Mouse (Mus musculus): ENCODE data around the gene Olfr611. TPM values are rescaled to one million over a fixed set of nuclear protein-coding genes. Genes with fewer than 3 reads are reported as not detected.

The Olfr611 gene
- polyA plus RNA-seq, 1 experiment from 2014 or later = not detected

DNA sequence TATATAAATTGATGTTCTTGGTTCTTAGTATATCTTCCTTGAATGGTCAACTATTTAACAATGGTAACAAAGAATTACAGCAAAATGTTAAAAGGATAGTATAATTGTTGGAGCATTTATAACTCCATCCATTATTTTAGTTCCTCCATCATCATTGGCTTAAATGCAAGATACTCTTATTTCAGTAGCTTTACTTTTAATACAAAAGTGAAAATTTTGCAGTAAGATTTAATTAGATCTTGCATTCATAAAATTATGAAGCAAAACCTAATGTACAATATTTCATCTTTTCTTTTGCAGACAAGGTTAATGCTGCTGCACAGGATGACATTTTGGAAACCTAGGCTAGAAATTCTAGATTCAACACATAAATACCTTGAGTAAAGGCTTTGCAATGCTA, 51.1 kb downstream of the Olfr611 start, which contains the start of gene Olfr608:
Gene Olfr608, plus strand, starts transcription at position 301 of the 400 bp plus-strand sequence.
- no peak for TF ChIP-seq CTCF (IDR thresholded peaks at IDR 0.05; ENCODE audit: low read depth)
- no peak within 1 kb of the TSS for H3K27ac ChIP-seq (ENCODE audit: low read depth, low read length)

More for the DNA sequence above, 51.1 kb downstream of the Olfr611 start, which contains the start of gene Olfr608:
- no peak within 1 kb of the TSS for H3K4me2 ChIP-seq (replicated peaks; ENCODE audit: low read depth)
- no peak within 1 kb of the TSS for H3K4me3 ChIP-seq (ENCODE audit: low read depth, low read length)
- ATAC-seq = no peak
- H3K4me1 ChIP-seq (replicated peaks; ENCODE audit: control insufficient read depth, insufficient read depth, low read length) = no peaks in the 10 kb centered on the region
- no peak within 1 kb of the TSS for H3K9ac ChIP-seq (ENCODE audit: low read depth, low read length)
- H3K9me3 ChIP-seq (ENCODE audit: control insufficient read depth) = no peaks in the 10 kb centered on the region
- no peaks in the 10 kb centered on the region for H3K27me3 ChIP-seq (replicated peaks; ENCODE audit: control insufficient read depth, insufficient read depth, low read length)
- no peaks in the 10 kb centered on the region for H3K36me3 ChIP-seq (ENCODE audit: control insufficient read depth, insufficient read depth)

Other genes starting within 250 kb of the Olfr611 start
- gene Olfr596, start 215.2 kb downstream of the Olfr611 start, polyA plus RNA-seq (2015; fragmentation: Nextera tagmentation; extraction: Ambion mirVana) = not detected in 2 replicates
- gene Olfr597, start 204.5 kb downstream of the Olfr611 start, polyA plus RNA-seq (2015; fragmentation: Nextera tagmentation; extraction: Ambion mirVana) = not detected in 2 replicates
- not detected in 2 replicates for gene Olfr598, start 197.3 kb downstream of the Olfr611 start, polyA plus RNA-seq (2015; fragmentation: Nextera tagmentation; extraction: Ambion mirVana)
- gene Olfr599, start 184.9 kb downstream of the Olfr611 start, polyA plus RNA-seq (2015; fragmentation: Nextera tagmentation; extraction: Ambion mirVana) = not detected in 2 replicates
- not detected in 2 replicates for gene Olfr600, start 171.2 kb downstream of the Olfr611 start, polyA plus RNA-seq (2015; fragmentation: Nextera tagmentation; extraction: Ambion mirVana)
- gene Olfr601, start 158.2 kb downstream of the Olfr611 start, polyA plus RNA-seq (2015; fragmentation: Nextera tagmentation; extraction: Ambion mirVana) = not detected in 2 replicates
- not detected in 2 replicates for gene Olfr603, start 134.7 kb downstream of the Olfr611 start, polyA plus RNA-seq (2015; fragmentation: Nextera tagmentation; extraction: Ambion mirVana)
- gene Usp17lc, start 105.8 kb downstream of the Olfr611 start, polyA plus RNA-seq (2015; fragmentation: Nextera tagmentation; extraction: Ambion mirVana) = not detected in 2 replicates
- gene Olfr605, start 75.4 kb downstream of the Olfr611 start, polyA plus RNA-seq (2015; fragmentation: Nextera tagmentation; extraction: Ambion mirVana) = not detected in 2 replicates
- not detected in 2 replicates for gene Olfr606, start 71.8 kb downstream of the Olfr611 start, polyA plus RNA-seq (2015; fragmentation: Nextera tagmentation; extraction: Ambion mirVana)
- gene Olfr607, start 56.7 kb downstream of the Olfr611 start, polyA plus RNA-seq (2015; fragmentation: Nextera tagmentation; extraction: Ambion mirVana) = not detected in 2 replicates
- not detected in 2 replicates for gene Olfr608, start 51.0 kb downstream of the Olfr611 start, polyA plus RNA-seq (2015; fragmentation: Nextera tagmentation; extraction: Ambion mirVana)
- not detected in 2 replicates for gene Olfr609, start 22.8 kb downstream of the Olfr611 start, polyA plus RNA-seq (2015; fragmentation: Nextera tagmentation; extraction: Ambion mirVana)
- not detected in 2 replicates for gene Olfr610, start 8.7 kb downstream of the Olfr611 start, polyA plus RNA-seq (2015; fragmentation: Nextera tagmentation; extraction: Ambion mirVana)
- gene Olfr612, start 21.9 kb upstream of the Olfr611 start, polyA plus RNA-seq (2015; fragmentation: Nextera tagmentation; extraction: Ambion mirVana) = not detected in 2 replicates
- gene Olfr613, start 27.2 kb upstream of the Olfr611 start, polyA plus RNA-seq (2015; fragmentation: Nextera tagmentation; extraction: Ambion mirVana) = not detected in 2 replicates
- not detected in 2 replicates for gene Olfr615, start 35.2 kb upstream of the Olfr611 start, polyA plus RNA-seq (2015; fragmentation: Nextera tagmentation; extraction: Ambion mirVana)
- gene Olfr616, start 48.3 kb upstream of the Olfr611 start, polyA plus RNA-seq (2015; fragmentation: Nextera tagmentation; extraction: Ambion mirVana) = not detected in 2 replicates
- gene Olfr617, start 52.2 kb upstream of the Olfr611 start, polyA plus RNA-seq (2015; fragmentation: Nextera tagmentation; extraction: Ambion mirVana) = not detected in 2 replicates
- not detected in 2 replicates for gene Olfr618, start 69.3 kb upstream of the Olfr611 start, polyA plus RNA-seq (2015; fragmentation: Nextera tagmentation; extraction: Ambion mirVana)
- gene Olfr619, start 79.7 kb upstream of the Olfr611 start, polyA plus RNA-seq (2015; fragmentation: Nextera tagmentation; extraction: Ambion mirVana) = not detected in 2 replicates
- not detected in 2 replicates for gene Olfr620, start 91.7 kb upstream of the Olfr611 start, polyA plus RNA-seq (2015; fragmentation: Nextera tagmentation; extraction: Ambion mirVana)
- not detected in 2 replicates for gene Olfr622, start 121.9 kb upstream of the Olfr611 start, polyA plus RNA-seq (2015; fragmentation: Nextera tagmentation; extraction: Ambion mirVana)
- gene Olfr623, start 142.9 kb upstream of the Olfr611 start, polyA plus RNA-seq (2015; fragmentation: Nextera tagmentation; extraction: Ambion mirVana) = not detected in 2 replicates
- 0.09 TPM in 2 replicates for gene Olfr624, start 150.3 kb upstream of the Olfr611 start, polyA plus RNA-seq (2015; fragmentation: Nextera tagmentation; extraction: Ambion mirVana)
- gene Olfr625-ps1, start 161.9 kb upstream of the Olfr611 start, polyA plus RNA-seq (2015; fragmentation: Nextera tagmentation; extraction: Ambion mirVana) = not detected in 2 replicates
- gene Olfr243, start 193.8 kb upstream of the Olfr611 start, polyA plus RNA-seq (2015; fragmentation: Nextera tagmentation; extraction: Ambion mirVana) = not detected in 2 replicates
- gene Olfr628, start 209.5 kb upstream of the Olfr611 start, polyA plus RNA-seq (2015; fragmentation: Nextera tagmentation; extraction: Ambion mirVana) = not detected in 2 replicates
- not detected in 2 replicates for gene Olfr629, start 224.1 kb upstream of the Olfr611 start, polyA plus RNA-seq (2015; fragmentation: Nextera tagmentation; extraction: Ambion mirVana)
- gene Olfr630, start 236.5 kb upstream of the Olfr611 start, polyA plus RNA-seq (2015; fragmentation: Nextera tagmentation; extraction: Ambion mirVana) = not detected in 2 replicates